Mouse (Mus musculus): ENCODE data around the gene Arhgap22. TPM values are rescaled to one million over a fixed set of nuclear protein-coding genes. Genes with fewer than 3 reads are reported as not detected.

The Arhgap22 gene
- polyA plus RNA-seq, 3 experiments from 2014 or later, result 0.18 TPM; not detected in 2

DNA sequence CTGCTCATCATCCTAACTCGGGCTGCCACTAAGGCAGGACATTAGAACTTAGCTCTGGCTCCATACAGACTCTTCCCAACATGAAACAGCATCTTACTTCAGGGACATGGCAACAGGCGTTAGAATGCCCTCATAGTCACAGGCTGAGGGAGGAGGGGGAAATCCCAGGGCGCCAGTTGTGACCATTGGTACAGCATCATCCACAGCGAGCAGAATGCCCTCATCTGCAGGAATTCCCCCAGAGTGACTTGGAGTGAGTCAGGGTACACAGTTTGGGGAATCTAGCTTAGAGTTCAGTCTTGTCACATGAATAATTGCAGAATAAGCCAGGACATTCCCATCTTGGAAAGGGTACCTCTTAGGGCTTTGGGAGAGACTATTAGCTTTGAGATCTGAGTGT, 74.1 kb downstream of the Arhgap22 start:
- ATAC-seq, result no peak

DNA sequence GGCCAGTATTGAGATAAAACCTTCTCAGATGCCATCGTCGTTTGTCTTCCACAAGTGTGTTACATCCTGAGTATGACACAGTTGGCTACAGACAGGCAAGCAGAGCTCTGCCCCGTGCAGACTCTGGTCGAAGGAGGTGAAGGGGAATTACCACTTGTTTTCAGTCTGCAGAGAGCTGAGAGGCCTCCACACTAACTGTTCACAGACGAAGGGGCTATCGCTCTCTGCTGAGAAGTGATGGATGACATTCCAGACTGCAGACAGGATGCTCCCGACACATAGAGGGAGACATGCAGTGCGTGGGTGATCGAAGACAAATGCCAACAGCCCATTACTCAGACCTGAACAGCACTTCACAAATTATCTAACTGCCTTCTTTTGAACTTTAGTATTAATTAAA, 76.2 kb downstream of the Arhgap22 start:
- no peak for ATAC-seq

- ATAC-seq, result no peak
Measured at GRCm38 (mm10) chr14:33294488-33294887, 80.7 kb downstream of the Arhgap22 start.

- ATAC-seq, result no peak
Measured at GRCm38 (mm10) chr14:33296698-33297341, 83.0 kb downstream of the Arhgap22 start.

- ATAC-seq, result no peak
Measured at GRCm38 (mm10) chr14:33300591-33300990, 86.8 kb downstream of the Arhgap22 start.

- peak; percentile 54 for ATAC-seq
Measured at GRCm38 (mm10) chr14:33303348-33303819, 89.6 kb downstream of the Arhgap22 start.

DNA sequence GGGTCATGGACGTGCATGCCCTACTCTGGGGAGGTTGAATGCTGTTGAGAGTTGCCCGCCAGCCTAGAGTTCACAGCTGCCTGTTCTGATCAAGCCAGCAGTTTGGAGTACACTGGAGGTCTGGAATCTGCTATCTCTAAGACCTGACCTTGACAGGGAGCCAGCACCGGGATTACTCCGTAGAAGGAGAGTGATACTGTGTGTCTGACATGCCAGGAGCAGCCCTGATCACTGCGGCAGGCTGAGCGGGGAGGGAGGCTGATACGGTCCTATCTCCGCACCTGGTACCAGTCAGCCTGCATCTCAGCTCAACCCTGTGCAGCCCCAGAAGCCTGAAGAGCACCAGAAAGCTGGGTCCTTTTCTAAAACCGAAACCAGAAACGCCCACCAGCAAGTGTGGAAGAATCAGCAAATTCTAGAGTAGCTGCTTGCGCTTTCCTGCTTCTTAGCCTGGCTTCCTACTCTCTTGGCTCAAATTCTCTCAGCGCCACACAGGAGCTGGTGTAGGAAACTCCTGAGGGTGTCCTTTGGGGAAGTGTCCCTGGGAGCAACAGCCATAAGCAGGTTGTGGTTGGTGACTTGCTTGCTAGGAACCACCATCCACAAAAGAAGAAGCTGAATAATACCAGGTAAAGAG, 91.9 kb downstream of the Arhgap22 start:
- no peak for ATAC-seq

DNA sequence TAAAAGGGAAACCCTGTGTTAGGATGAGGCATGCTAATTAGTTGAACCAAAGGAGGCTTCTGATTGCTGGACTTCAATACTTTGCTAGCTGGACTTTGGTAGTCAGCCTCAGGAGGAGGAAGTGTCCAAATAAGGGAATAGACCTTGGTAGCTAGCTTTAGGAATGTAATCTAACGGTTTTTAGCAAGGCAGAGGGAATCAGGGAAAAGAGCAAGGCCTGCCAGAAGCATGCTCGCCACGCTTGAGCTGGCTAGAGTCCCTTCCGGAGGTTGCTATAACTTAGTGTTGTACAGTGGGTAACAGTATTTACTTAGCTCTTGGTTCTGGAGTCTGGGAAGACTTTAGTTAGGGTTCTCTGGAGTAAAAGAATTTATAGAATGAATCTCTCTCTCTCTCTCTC, 96.9 kb downstream of the Arhgap22 start:
- no peak for ATAC-seq

GRCm38 (mm10) chr14:33312309-33312708, 98.5 kb downstream of the Arhgap22 start:
- no peak for ATAC-seq

DNA sequence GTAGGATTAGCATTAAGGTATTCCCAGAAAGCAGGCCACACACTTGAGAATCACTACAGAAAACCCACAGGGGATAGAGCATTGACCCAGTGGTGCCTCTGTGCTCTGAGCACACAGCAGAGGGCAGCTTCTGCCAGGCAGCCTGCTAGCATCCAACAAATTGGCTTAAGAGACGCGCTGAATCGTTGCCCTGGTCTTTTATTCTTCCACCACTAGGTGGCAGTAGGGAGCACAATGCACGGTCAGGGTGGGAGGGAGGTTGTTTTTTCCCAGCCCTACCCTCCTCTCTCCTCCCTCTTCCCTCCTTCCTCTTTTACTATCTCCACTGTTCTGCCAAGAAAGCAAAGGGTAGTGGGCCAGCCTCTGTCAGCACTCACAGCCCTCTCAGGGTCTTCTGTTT, 99.8 kb downstream of the Arhgap22 start:
- no peak for ATAC-seq

DNA sequence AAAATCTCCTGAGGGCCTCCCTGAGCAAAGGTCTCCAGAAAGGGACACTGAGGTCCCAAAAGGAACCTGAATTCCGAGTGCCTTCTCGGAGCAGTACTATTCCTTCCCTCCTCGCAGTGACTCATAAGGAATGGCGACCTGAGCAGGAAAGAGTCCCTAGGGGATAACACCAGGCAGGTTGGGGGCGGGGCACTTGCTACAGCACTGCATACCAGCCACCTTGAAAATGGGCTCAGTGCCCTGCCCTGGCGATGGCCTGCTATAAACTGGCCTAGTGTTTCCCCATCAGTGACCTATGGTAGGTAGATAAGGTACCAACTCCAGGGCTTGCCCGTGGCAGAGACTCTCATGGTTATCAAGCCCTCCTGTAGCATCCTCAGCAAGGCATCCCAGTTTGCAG, 100.3 kb downstream of the Arhgap22 start:
- no peak for ATAC-seq

DNA sequence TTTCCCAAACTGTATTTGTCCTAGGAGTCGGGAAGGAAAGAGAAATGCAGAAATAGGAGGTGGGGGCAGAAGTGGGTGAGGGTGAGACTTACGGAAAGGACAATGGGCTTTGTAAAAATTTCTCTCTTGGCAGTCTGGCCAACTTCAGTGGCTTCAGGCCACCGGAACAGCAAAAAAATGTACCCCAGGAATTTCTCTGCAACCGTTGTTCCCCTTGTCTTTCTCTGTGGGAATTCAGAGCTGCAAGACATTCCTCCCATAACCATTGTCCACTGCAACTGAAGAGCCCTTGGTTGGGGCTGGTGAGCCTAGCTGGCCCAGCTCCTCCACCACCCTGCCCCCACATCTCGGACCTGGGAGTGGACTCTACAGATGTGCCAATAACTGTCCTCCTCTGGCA, 101.3 kb downstream of the Arhgap22 start:
- no peak for ATAC-seq

DNA sequence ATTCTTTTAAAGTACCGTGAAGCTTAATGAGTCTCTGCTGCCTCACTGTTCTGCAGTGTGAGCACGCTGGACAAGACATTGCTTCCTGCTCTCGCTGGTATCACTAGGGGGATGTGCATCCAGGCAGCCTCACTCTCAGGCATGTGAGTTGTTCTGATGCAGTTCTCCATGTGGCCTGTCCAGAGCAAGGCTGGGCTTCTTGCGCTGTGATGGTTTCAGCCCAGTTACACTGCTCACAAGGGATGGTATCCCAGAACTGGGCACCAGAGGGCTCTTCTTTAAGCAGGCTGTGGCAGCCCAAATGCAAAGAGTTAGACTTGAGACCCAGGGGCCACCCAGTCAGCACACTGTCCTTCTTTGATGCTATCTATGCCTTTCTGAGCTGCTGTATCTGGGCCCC, 101.9 kb downstream of the Arhgap22 start:
- no peak for ATAC-seq

GRCm38 (mm10) chr14:33317946-33318345, 104.1 kb downstream of the Arhgap22 start:
- no peak for ATAC-seq

- ATAC-seq, result peak; percentile 46
Measured at GRCm38 (mm10) chr14:33319541-33320521, 106.0 kb downstream of the Arhgap22 start.

DNA sequence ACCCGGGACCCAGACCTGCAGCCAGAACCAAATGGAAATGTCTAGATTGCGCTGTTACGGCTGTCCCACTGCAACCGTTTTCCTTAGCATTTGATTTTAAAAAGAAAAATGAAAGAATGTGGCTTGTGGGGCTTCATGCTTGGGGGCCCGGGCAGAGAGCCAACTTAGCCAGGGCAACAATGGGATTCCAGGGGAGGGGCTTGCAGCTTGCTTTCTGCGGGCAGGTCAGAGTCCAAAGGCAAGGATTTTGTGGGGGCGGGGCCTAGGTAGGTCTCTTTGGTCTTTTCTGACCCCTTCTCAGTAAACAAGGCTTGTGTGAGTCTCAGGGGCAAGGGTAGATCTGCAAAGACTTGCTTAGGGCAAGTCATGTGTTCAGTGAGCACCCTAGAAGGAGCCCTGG, 107.0 kb downstream of the Arhgap22 start:
- ATAC-seq, result no peak

- ATAC-seq, result peak; percentile 60
Measured at GRCm38 (mm10) chr14:33322661-33323088, 108.8 kb downstream of the Arhgap22 start.

DNA sequence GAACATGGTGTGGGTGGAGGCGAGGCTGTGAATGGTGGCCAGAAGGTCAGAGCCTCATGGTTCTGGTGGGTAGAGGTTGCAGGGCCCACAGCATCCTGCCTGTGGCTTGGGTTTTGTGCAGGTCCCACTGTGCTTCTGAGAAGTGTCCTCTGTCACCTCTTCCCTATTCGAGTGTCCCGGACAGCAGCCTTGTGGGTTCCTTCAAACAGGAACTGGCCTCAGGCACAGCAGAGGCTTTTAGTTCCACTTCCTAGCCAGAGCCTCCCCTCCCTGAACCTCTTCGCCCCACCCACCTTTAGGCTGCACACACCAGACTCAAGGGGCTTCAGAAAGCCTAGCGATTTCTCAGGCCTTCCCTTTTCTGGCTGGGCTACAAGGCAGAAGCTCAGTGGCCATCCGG, 110.7 kb downstream of the Arhgap22 start:
- no peak for ATAC-seq

GRCm38 (mm10) chr14:33328369-33328768, 114.5 kb downstream of the Arhgap22 start:
- ATAC-seq, result no peak

DNA sequence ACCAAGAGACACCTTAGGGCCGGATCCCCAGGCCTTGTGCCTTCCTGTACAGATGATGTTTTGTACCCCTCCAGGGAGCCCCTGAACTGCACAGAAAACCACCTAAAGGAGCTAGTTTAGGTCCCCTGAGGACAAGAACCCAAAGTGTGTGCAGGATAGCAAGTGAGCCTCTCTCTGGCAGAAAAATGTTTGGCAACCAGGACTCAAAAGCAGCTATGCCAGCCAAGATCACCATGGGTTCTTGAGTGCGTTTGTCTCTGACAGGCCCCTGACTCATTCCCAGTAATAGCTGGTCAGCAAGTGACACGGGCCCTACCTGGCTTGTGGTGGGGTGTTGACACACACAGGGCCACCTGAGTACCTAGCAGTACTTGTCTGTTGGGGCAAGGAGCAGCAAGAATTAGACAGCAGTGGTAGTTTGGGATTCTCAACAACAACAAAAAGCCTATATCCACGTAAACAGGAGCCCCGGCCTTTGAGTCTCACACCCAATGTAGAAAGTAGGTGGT, 115.5 kb downstream of the Arhgap22 start:
- ATAC-seq, result no peak

- no peak for ATAC-seq
Measured at GRCm38 (mm10) chr14:33330986-33331385, 117.2 kb downstream of the Arhgap22 start.

DNA sequence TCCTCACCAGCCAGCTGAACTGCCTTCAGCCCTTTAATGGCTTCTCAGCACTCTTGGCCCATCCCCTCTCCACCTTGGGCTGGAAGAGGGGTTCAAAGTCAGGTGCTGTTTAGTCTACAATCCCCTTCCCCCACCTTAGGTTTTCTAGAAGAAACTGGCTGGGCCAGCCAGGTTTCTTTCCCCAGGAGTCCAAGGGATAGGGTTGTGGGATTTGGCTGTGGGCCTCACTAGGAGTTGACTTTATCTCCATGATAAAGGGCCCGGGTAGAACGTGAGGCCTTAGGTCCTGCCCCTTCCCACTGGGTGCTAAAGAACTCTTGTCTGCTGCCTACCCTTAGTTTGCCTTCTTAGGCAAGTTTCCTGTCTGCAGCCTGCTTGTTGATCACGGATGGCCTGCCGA, 117.8 kb downstream of the Arhgap22 start:
- ATAC-seq, result no peak

GRCm38 (mm10) chr14:33333833-33334232, 120.0 kb downstream of the Arhgap22 start:
- ATAC-seq, result peak; percentile 63
